Mouse (Mus musculus): ENCODE measurements around the gene Gm4707. TPM values are rescaled to one million over a fixed set of nuclear protein-coding genes. Genes with fewer than 3 reads are reported as not detected.
"Not testable (repeated sequence)": the region's sequence is repeated elsewhere in the genome, so short reads cannot be mapped to it uniquely, and the experiment has no call there.

Gm4707 gene
- polyA plus RNA-seq, 1 experiment from 2014 or later = 7.4 TPM

DNA sequence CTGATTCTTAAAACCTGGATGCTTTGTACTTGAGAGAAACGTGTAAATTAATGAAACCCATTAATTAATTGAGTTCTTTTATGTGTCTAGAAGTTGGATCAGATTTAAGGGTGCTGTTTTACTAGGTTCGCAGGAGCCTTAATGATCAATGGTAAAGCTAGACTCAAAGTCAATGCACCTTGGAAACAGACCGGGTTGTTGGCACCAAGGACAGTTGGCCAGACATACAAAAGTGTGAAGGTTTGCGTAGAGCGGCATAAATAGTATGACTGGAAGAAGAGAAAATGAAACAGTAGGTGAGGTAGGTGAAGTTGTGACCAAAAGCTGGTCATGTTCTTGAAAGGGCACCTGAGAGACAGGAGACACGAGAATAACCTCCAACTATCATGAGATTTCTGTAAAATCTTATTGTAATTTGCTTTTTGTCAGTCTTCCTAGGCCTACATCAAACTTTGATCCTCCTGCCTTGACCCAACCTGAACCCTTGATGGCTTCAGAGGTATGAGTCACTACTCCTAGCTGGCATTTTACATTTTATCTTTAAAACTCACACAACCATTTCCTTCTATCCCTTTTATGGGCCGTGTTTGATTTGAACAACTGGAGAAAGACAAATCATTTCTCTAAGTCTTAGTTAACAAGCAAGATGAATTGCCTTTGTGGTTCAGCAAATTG, 16.8 kb upstream of the Gm4707 start:
- WGBS = 57% methylated on average over 7 of the region's 7 CpGs
- Histone ChIP-seq H3K9ac (no peak overlapping the region), H3K9me3 (no peaks in the 10 kb centered on the region), H3K4me3 (peak overlapping the region; percentile 90), H3K36me3 (no peaks in the 10 kb centered on the region), H3K4me2 (replicated peaks) (peak overlapping the region; percentile 86), H3K27me3 (no peaks in the 10 kb centered on the region), H3K27ac (peak overlapping the region; percentile 99; the same call in 1 of the 2 replicates), H3K4me1 (peaks cover 17% of the 10 kb centered on the region)
- ATAC-seq (ENCODE audit: low FRiP score, low read depth) = no peak

DNA sequence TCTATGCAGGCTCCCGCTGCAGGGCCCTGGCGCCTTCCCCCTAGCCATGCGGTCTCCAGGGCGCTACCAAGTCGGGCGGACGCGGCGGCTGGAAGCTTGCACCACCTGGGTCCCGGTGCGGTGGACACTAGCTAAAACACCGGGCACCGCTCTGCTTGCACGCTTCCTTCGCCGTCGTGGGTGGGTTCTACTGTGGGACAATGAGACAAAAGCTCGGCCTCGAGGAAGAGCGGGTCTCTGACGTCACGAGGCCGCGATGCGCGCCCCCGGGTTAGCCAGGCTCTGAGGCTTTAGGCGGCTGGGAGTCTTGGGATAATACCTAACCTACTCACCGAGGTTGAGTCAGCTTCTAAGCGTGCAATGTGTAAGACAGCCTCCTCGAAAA, 16.0 kb upstream of the Gm4707 start:
- peak; percentile 69 for ATAC-seq (ENCODE audit: low FRiP score, low read depth)
- Histone ChIP-seq H3K9me3 (no peaks in the 10 kb centered on the region), H3K27me3 (no peaks in the 10 kb centered on the region), H3K4me1 (peaks cover 17% of the 10 kb centered on the region), H3K4me2 (replicated peaks) (peak overlapping the region; percentile 86), H3K9ac (peak overlapping the region; percentile 92), H3K36me3 (no peaks in the 10 kb centered on the region), H3K27ac (peak overlapping the region; percentile 99), H3K4me3 (peak overlapping the region; percentile 90)
- WGBS = under 1% methylated on average over 31 of the region's 31 CpGs

DNA sequence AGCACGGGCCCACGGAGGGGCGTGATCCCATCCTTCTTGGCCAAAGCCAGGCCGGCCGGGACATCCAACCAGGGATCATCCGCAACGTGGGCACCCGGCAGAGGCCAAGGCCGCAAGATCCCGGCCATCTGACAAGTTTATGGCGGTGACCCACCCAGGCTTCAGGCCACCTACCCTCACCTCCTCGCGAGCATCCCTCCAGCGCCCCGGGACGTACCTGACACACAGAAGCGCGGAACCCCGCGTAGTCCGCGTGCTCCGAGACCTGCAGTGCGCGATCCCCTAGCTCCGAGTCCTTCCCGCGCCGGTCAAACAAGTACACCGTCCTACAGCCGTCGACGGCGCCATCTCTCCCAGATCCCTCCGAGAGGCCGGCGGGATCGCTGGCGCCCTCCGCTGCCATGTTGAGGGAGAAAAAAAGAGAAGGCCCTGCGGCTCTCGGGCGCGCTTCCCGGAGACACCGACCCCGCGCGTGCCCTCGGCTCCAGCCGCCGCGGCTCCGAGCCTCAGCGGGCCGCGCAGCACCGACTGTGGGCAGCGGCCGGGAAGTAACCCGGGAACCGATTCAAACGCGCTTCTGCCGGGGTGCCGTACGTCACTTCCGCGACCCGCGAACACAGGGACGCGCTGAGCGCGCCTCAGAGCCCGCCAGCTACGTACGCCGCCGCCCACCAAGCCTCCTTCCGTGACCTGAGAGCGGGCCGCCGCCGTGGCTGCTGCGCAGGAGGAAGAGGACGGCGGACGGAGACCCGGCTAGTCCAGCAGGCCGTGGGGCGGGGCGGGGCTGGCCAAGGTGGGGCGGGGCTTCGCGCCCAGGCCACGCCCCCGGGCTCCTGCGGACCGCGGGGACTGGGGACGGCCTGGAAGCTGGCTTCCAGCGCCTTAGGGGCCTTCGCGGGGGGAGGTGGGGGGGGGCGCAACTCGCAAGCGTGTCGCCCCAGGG, 15.3 kb upstream of the Gm4707 start, which contains the start of gene Smchd1:
Gene Smchd1, minus strand, starts transcription at position 582 of the 943 bp plus-strand sequence.
- H3K36me3 ChIP-seq = no peaks in the 10 kb centered on the region
- H3K4me2 ChIP-seq (replicated peaks) = peak within 1 kb of the TSS; percentile 86
- WGBS = under 1% methylated on average over 95 of the region's 109 CpGs
- ATAC-seq (ENCODE audit: low FRiP score, low read depth) = peak; percentile 95
- peak within 1 kb of the TSS; percentile 90 for H3K4me3 ChIP-seq
- peak within 1 kb of the TSS; percentile 92 for H3K9ac ChIP-seq
- H3K9me3 ChIP-seq = no peaks in the 10 kb centered on the region
- peaks cover 17% of the 10 kb centered on the region for H3K4me1 ChIP-seq
- peak within 1 kb of the TSS; percentile 99 for H3K27ac ChIP-seq
- no peaks in the 10 kb centered on the region for H3K27me3 ChIP-seq

DNA sequence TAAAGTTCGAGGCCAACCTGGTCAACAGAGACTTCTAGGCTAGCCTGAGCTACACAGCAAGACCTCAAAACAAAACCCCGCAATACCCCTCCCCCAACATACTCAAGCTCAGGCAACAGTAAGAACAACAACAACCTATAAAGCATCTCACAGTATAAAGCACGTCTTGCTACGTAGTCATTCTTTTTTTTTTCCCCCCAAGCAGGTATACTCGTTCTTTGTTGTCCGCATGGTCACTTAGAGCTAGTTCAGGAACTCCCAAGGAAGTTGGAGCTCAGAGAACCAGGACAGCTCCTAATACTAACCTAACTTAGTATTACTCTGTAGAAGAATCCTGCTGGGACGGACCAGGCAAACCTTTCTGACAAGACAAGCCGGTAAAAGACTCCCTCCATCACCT, 14.4 kb upstream of the Gm4707 start:
- no peaks in the 10 kb centered on the region for H3K27me3 ChIP-seq
- ATAC-seq (ENCODE audit: low FRiP score, low read depth) = no peak
- H3K9ac ChIP-seq = peak overlapping the region; percentile 92
- peak overlapping the region; percentile 90 for H3K4me3 ChIP-seq
- no peaks in the 10 kb centered on the region for H3K9me3 ChIP-seq
- H3K4me1 ChIP-seq = peaks cover 14% of the 10 kb centered on the region
- no peak overlapping the region; the same call in 1 of the 2 replicates for H3K27ac ChIP-seq
- WGBS = 18% methylated on average over 8 of the region's 8 CpGs
- H3K4me2 ChIP-seq (replicated peaks) = peak overlapping the region; percentile 86
- no peaks in the 10 kb centered on the region for H3K36me3 ChIP-seq

DNA sequence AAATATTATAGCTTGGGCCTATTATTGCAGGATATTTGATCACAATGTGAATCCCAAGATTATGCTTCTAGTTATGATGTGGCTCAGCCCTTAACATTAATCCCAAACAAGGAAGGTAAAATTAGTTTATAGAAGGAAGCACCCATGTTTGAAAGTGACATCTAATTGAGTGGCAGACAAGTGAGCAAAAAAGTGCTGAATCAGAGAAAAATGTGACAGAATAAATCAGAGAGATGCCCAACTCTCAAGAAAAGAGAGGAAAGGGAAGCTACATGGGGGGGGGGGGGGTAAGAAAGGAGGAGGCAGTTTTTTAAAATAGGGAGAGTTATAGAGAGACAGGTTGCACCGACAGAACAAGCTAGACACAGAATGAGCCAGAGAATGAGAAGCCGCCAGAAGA, 11.5 kb upstream of the Gm4707 start:
- no peaks in the 10 kb centered on the region for H3K27me3 ChIP-seq
- WGBS = 85% methylated on average over 2 of the region's 2 CpGs
- no peaks in the 10 kb centered on the region for H3K36me3 ChIP-seq
- ATAC-seq (ENCODE audit: low FRiP score, low read depth) = no peak
- H3K27ac ChIP-seq = no peak overlapping the region
- H3K4me3 ChIP-seq = no peak overlapping the region
- no peak overlapping the region for H3K4me2 ChIP-seq (replicated peaks)
- H3K9me3 ChIP-seq = no peaks in the 10 kb centered on the region
- peaks cover 8% of the 10 kb centered on the region for H3K4me1 ChIP-seq
- no peak overlapping the region for H3K9ac ChIP-seq

DNA sequence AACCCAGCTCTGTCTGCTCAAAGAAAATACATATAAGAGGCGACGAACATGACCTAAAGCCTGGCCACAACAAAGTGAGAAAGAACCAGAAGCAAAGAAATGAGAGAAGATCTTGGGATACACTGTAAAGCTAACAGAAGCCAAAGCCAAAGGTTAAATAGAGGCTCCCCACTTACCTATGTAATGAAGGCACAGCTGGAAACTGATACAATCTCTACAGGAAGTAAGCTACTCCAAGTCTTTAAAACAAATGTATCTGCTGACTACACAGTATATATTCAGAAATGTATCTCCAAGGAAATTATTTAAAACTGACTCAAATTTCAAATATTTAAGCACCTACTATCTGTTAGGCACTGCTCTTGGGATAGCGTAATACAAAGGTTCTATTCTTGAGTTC, 594 bp upstream of the Gm4707 start:
- H3K36me3 ChIP-seq = peaks cover 66% of the 10 kb centered on the region
- H3K9me3 ChIP-seq = no peaks in the 10 kb centered on the region
- no peaks in the 10 kb centered on the region for H3K4me1 ChIP-seq
- no peak overlapping the region for H3K27ac ChIP-seq
- no peaks in the 10 kb centered on the region for H3K27me3 ChIP-seq
- no peak overlapping the region for H3K4me2 ChIP-seq (replicated peaks)
- H3K4me3 ChIP-seq = no peak overlapping the region
- ATAC-seq (ENCODE audit: low FRiP score, low read depth) = no peak
- H3K9ac ChIP-seq = no peak overlapping the region
- WGBS = 98% methylated on average over 3 of the region's 3 CpGs

DNA sequence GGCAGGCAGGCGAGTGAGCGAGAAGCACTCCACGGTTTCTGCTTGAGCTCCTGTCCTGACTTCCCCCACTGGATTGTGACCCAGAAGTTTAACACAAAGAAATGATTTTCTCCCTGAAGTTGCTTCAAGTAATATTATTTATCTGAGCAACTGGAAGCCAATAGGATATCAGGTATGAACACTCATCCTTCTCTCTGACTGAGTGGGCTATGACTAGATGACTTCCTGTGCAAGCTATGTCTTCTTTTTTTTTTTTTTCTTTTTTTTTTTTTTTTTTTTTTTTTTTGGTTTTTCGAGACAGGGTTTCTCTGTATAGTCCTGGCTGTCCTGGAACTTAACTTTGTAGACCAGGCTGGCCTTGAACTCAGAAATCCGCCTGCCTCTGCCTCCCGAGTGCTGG, 2.4 kb downstream of the Gm4707 start:
- not testable (repeated sequence) for H3K9me3 ChIP-seq; ATAC-seq (ENCODE audit: low FRiP score, low read depth); H3K9ac ChIP-seq; H3K27ac ChIP-seq; H3K4me2 ChIP-seq (replicated peaks); H3K4me3 ChIP-seq; H3K4me1 ChIP-seq; H3K27me3 ChIP-seq
- peaks cover 57% of the 10 kb centered on the region for H3K36me3 ChIP-seq
- 95% methylated on average over 6 of the region's 6 CpGs for WGBS

DNA sequence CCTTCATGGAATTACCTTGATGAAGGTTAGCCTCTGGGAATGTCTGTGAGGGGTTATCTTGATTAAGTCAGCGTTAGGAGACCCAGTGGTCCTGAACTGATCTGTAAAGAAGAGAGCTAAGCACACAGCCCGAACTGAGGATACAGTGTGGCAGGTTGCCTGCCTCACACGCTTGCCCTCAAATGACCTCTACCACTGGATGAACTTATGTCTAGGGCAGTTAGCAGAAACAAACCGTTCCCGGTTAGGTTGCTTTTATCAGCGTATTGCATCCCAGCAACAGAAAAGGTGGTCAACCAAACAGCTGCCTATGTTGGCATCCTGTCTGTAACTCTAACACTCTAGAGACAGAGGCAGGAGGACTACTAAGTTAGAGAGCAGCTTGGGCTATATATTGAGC, 14.5 kb downstream of the Gm4707 start:
- no peak for ATAC-seq (ENCODE audit: low FRiP score, low read depth)
- no peaks in the 10 kb centered on the region for H3K9me3 ChIP-seq
- H3K27ac ChIP-seq = no peak overlapping the region
- H3K9ac ChIP-seq = no peak overlapping the region
- H3K4me3 ChIP-seq = no peak overlapping the region
- WGBS = 91% methylated on average over 6 of the region's 6 CpGs
- peaks cover 49% of the 10 kb centered on the region for H3K36me3 ChIP-seq
- no peak overlapping the region for H3K4me2 ChIP-seq (replicated peaks)
- H3K4me1 ChIP-seq = no peaks in the 10 kb centered on the region
- no peaks in the 10 kb centered on the region for H3K27me3 ChIP-seq

DNA sequence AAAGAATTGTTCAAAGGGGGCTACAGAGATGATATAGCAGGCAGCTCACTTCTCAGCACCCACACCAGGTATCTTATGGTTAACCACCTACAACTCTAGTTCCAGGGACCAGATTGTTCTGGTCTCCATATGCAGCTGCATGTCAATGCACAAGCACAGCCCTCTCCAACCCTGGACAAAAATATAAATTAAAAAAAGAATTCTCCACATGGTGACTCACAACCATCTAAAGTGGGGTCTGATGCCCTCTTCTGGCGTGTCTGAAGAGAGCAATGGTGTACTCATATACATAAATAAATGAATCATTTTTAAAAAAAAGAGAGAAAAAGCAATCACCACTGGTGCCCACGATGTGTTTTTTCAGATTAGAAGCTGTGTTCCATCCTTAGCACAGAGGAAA, 15.0 kb downstream of the Gm4707 start:
- Histone ChIP-seq H3K4me1 (no peaks in the 10 kb centered on the region), H3K9ac (no peak overlapping the region), H3K27ac (no peak overlapping the region), H3K9me3 (no peaks in the 10 kb centered on the region), H3K4me3 (no peak overlapping the region), H3K27me3 (no peaks in the 10 kb centered on the region), H3K4me2 (replicated peaks) (no peak overlapping the region), H3K36me3 (peaks cover 49% of the 10 kb centered on the region)
- ATAC-seq (ENCODE audit: low FRiP score, low read depth) = no peak
- 92% methylated on average over 2 of the region's 2 CpGs for WGBS

DNA sequence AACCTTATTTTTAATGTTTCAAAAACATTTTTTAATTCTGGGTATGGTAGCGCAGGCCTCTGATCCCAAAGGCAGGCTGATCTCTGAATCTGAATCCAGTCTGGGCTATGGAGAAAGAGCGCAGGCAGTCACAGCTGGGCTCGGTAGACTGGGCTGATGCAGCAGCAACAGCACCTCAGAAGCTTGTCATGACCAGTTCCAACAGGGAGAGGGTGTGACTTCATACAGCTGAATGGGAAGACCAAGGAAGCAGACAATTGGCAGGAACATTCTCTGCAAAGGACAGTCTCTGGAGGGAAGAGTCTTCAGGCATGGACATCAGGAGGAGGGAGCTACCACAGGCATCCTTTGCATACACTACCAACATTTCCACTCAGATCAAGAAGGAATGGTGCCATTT, 15.6 kb downstream of the Gm4707 start:
- Histone ChIP-seq H3K27me3 (no peaks in the 10 kb centered on the region), H3K36me3 (peaks cover 49% of the 10 kb centered on the region), H3K4me1 (no peaks in the 10 kb centered on the region), H3K4me3 (no peak overlapping the region), H3K9me3 (no peaks in the 10 kb centered on the region), H3K4me2 (replicated peaks) (no peak overlapping the region), H3K27ac (no peak overlapping the region), H3K9ac (no peak overlapping the region)
- 97% methylated on average over 3 of the region's 3 CpGs for WGBS
- no peak for ATAC-seq (ENCODE audit: low FRiP score, low read depth)

DNA sequence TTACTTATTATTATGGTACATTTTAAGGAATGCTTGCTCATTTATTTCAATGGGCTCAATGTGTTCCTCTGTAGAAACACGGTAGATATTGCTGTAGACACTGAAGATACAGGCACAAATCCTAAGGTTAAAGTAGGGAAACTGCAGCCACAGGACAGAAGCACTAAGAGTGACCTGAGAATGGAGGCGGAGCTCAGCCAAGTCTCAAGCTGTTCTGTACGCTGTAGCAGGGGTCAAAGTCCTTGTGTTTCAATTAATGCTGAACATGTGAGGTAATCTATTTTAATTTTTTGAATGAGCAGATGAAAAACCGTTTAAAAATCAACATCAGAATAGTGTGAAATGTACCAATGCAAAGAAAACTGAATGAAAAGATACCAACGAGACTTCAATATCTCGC, 16.4 kb downstream of the Gm4707 start:
- 92% methylated on average over 6 of the region's 6 CpGs for WGBS
- H3K4me1 ChIP-seq = no peaks in the 10 kb centered on the region
- no peak for ATAC-seq (ENCODE audit: low FRiP score, low read depth)
- H3K4me3 ChIP-seq = no peak overlapping the region
- H3K27me3 ChIP-seq = no peaks in the 10 kb centered on the region
- H3K36me3 ChIP-seq = peaks cover 44% of the 10 kb centered on the region
- H3K4me2 ChIP-seq (replicated peaks) = no peak overlapping the region
- no peaks in the 10 kb centered on the region for H3K9me3 ChIP-seq
- H3K27ac ChIP-seq = no peak overlapping the region
- H3K9ac ChIP-seq = no peak overlapping the region

DNA sequence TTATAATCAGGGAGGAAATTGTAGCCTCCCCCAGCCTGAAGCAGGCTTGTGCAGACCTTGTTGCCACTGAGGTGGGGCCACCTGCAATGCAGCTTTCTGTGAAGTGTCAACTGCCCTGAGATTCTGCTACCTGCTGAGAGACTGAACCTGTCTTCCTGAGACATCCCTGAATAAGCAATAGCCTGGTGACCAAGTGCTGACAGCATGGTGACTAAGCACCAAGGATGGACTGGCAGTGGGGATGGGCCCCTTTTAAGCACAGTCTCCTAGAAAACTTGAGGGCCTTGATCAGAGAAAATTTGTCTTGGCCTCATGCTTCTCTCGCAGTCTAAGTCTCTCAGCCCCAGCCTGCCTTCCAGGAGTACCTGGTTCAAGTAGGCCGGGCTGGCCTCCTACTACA, 37.2 kb downstream of the Gm4707 start:
- H3K36me3 ChIP-seq = peaks cover 56% of the 10 kb centered on the region
- not testable (repeated sequence) for H3K9ac ChIP-seq; H3K27me3 ChIP-seq; H3K4me2 ChIP-seq (replicated peaks); H3K4me3 ChIP-seq; H3K4me1 ChIP-seq; H3K27ac ChIP-seq; ATAC-seq (ENCODE audit: low FRiP score, low read depth)
- peaks cover 15% of the 10 kb centered on the region for H3K9me3 ChIP-seq
- 98% methylated on average over 2 of the region's 2 CpGs for WGBS

Data from limb, embryonic 13.5 days (tissue).